Mouse (Mus musculus) intestine, embryonic 15.5 days (tissue): ENCODE results near the gene Arhgap18. TPM values are rescaled to one million over a fixed set of nuclear protein-coding genes. Genes with fewer than 3 reads are reported as not detected.

Experiments used
- ATAC-seq: fragments of 200-750 bp; cut with Nextera tagmentation; 2 replicates; pipeline ENCODE4 v1.8.0; 2017; ENCODE audit warnings: moderate TSS enrichment, moderate library complexity
- H3K27ac ChIP-seq: fragments of 300-500 bp; sonication (generic); 2 replicates; pipeline ENCODE4 v1.5.1; 2015; ENCODE audit warnings: mild to moderate bottlenecking, inconsistent platforms
- H3K27me3 ChIP-seq: fragments of 300-500 bp; sonication (generic); replicated peaks from 2 replicates; pipeline ENCODE4 v1.6.1; 2015; ENCODE audit warnings: inconsistent platforms
- H3K36me3 ChIP-seq: fragments of 300-500 bp; sonication (generic); 2 replicates; pipeline ENCODE4 v1.6.1; 2015; ENCODE audit warnings: inconsistent platforms
- H3K4me1 ChIP-seq: fragments of 300-500 bp; sonication (generic); replicated peaks from 2 replicates; pipeline ENCODE4 v1.6.1; 2015; ENCODE audit warnings: inconsistent platforms
- H3K4me2 ChIP-seq: fragments of 300-500 bp; sonication (generic); replicated peaks from 2 replicates; pipeline ENCODE4 v1.6.1; 2015; ENCODE audit warnings: mild to moderate bottlenecking, inconsistent platforms
- H3K4me3 ChIP-seq: fragments of 300-500 bp; sonication (generic); replicated peaks from 2 replicates; pipeline ENCODE4 v1.5.1; 2015; ENCODE audit warnings: inconsistent platforms
- H3K9ac ChIP-seq: fragments of 300-500 bp; sonication (generic); 2 replicates; pipeline ENCODE4 v1.6.1; 2015; ENCODE audit warnings: inconsistent platforms
- H3K9me3 ChIP-seq: fragments of 300-500 bp; sonication (generic); 2 replicates; pipeline ENCODE4 v1.6.1; 2016; ENCODE audit warnings: inconsistent platforms
- WGBS: fragments of 180-500 bp; shearing (Covaris S2); methylation state at CpG from one replicate; pipeline ENCODE4 v1.1.7; 2015; 5-methylcytosine and 5-hydroxymethylcytosine counted together
- polyA plus RNA-seq: library from polyadenylated mRNA; unstranded; fragments of >200 nt; fragmentation: Nextera tagmentation; extraction: Ambion mirVana; gene quantifications from 2 replicates; pipeline ENCODE4 v1.2.1, GENCODE M21; 2015

Arhgap18 gene
- polyA plus RNA-seq, result 46.7 and 52.2 TPM in 2 replicates

DNA sequence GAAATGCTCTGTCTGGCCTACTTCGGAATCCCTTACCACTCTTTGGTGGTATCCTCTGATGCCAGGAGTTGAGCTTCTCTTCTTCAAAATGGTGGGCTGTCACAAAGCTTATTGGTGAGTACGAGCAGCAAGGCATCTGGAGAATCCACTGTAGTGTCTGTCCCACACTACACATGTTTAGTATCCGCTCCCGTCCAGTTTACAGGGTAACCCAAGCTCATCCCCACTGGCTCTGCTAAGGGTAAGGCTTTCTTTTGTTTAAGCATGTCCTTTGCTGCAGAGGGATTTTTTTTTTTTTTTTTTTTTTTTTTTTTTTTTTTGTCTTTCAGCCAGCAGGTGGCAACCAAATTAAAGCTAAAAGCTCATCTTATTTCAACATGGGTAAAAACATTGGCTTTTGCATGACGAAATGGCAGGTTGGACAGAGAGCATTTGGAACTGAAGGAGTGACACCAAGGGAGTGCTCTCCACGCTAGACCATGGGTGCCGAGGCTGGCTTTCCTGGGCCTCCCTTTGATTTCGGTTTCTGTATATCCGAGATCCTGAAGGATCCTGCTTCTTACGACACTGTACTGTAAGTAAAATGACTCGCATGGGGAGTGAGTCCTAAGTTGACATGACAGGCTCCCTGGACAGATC is at the start of gene Arhgap18:
Gene Arhgap18 (plus strand): TSS at position 493 of the 639 bp plus-strand sequence.
- Histone ChIP-seq H3K27me3 (no peaks in the 10 kb centered on the region), H3K36me3 (no peaks in the 10 kb centered on the region), H3K4me3 (no peak within 1 kb of the TSS), H3K9ac (no peak within 1 kb of the TSS), H3K4me1 (no peaks in the 10 kb centered on the region), H3K9me3 (no peaks in the 10 kb centered on the region), H3K27ac (no peak within 1 kb of the TSS), H3K4me2 (no peak within 1 kb of the TSS)
- WGBS, result 78% methylated on average over 11 of the region's 11 CpGs
- peak; percentile 45; the same call in 1 of the 2 replicates for ATAC-seq

DNA sequence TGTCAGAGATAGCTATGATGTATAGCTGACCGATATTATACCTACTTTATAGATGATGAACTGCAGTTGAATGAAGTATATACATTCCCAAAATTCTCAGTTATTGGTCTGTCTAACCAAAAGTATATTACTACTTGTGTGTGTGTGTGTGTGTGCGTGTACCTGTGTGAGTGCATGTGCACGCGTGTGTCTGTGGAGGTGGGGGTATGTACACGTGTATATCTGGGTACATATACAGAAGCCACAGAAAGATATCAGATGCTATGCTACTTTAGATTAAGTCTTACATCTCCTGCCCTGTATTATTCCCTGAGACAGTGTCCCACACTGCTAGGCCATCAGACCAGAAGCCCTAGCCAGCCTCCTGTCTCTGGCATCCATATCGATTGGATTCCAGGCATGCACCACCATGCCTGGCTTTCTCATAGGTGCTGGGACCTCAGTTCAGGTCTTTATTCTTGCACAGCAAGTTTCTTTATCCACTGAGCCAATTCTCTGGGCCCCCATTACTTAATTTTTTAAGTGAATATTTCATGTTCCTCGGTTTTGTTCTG is 42.7 kb upstream of the Arhgap18 start:
- Histone ChIP-seq H3K9ac (no peak overlapping the region), H3K27ac (no peak overlapping the region), H3K4me3 (no peak overlapping the region), H3K36me3 (no peaks in the 10 kb centered on the region), H3K4me1 (no peaks in the 10 kb centered on the region), H3K27me3 (no peaks in the 10 kb centered on the region), H3K4me2 (no peak overlapping the region), H3K9me3 (no peaks in the 10 kb centered on the region)
- no peak for ATAC-seq
- 90% methylated on average over 7 of the region's 7 CpGs for WGBS

DNA sequence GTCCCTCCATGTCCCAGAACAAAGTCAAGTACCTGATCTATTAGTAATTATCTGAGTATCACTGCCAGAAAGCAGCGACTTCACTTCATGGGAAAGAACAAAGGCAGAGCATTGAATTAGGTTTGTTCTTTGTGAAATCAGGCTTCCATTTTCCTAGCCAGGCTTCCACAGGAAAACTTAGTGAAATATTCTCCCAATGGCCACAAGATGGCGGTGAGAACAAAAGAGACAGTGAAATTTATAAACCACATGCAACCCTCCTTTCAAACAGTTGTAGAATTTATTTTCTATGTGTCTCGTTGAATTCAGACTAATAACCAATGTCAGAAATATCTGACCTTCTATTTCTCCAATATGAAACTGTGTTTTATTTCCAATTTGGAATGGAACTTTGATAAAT is 42.2 kb upstream of the Arhgap18 start:
- no peak overlapping the region for H3K4me3 ChIP-seq
- WGBS, result 4% methylated on average over 3 of the region's 3 CpGs
- H3K27me3 ChIP-seq, result no peaks in the 10 kb centered on the region
- no peaks in the 10 kb centered on the region for H3K36me3 ChIP-seq
- 0 out of 2 replicates have a peak, but pooled peaks have one; percentile 41 for ATAC-seq
- no peak overlapping the region for H3K9ac ChIP-seq
- no peaks in the 10 kb centered on the region for H3K9me3 ChIP-seq
- H3K4me2 ChIP-seq, result no peak overlapping the region
- no peaks in the 10 kb centered on the region for H3K4me1 ChIP-seq
- no peak overlapping the region for H3K27ac ChIP-seq

DNA sequence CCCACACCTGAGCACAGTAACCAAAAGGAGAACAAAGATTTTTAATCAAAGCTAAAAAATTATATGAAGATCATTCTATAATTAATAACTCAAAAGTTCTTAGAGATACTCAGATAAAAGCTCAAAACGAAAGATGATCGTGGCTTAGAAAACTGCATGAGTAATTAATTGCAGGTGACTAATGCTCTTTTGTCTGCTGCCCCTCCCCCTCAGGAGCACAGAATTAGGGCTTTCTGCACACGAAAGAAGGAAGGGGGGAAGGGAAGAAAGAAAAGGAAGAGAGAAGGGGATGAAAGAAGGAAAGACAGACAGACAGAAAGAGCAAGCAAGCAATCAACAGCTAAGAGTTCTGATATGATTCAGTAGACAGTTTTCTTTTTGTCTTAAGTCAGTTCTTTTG is 39.2 kb upstream of the Arhgap18 start:
- H3K27me3 ChIP-seq, result no peaks in the 10 kb centered on the region
- H3K27ac ChIP-seq, result no peak overlapping the region
- no peak overlapping the region for H3K4me3 ChIP-seq
- H3K4me1 ChIP-seq, result no peaks in the 10 kb centered on the region
- H3K4me2 ChIP-seq, result no peak overlapping the region
- no peak overlapping the region for H3K9ac ChIP-seq
- no peaks in the 10 kb centered on the region for H3K36me3 ChIP-seq
- 45% methylated on average over 3 of the region's 3 CpGs for WGBS
- ATAC-seq, result no peak
- no peaks in the 10 kb centered on the region for H3K9me3 ChIP-seq

DNA sequence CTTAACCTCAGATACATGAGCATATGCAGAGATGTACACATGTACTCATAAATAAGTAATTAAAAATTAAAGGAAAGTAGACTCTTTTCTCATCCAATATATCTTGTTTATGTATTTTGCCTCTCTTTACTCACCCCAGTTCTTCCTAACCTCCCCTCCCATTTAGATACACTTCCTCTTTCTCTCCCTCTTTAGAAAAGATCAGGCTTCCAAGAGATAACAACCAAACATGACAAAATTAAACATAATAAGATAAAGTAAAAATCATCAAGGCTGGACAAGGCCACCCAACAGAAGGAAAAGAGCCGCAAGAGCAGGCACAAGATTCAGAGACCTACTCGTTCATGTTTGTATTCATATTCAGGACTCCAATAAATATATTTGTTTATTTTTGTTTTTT is 28.5 kb upstream of the Arhgap18 start:
- WGBS, result 88% methylated on average over 2 of the region's 2 CpGs
- no peaks in the 10 kb centered on the region for H3K4me1 ChIP-seq

DNA sequence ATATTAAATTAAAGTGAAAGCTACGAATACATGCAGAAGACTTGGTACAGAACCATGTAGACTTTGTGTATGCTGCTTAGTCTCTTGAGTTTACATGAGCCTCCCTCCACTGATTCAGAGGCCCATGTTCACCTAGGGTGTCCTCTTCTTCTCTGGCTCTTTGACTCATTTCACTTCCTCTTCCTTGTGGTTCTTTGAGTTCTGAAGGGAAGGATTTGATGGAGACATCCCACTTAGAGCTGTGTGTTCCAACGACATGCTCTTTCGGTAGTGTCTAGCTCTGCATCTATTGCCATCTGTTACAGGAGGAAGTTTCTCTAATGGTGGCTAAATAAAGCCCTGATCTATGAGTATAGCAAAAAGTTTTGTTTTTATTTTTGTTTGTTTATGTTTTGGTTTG is 28.0 kb upstream of the Arhgap18 start:
- 89% methylated on average over 3 of the region's 3 CpGs for WGBS
- H3K36me3 ChIP-seq, result no peaks in the 10 kb centered on the region
- no peak overlapping the region for H3K4me2 ChIP-seq
- ATAC-seq, result no peak
- H3K4me1 ChIP-seq, result no peaks in the 10 kb centered on the region
- no peak overlapping the region for H3K9ac ChIP-seq
- no peaks in the 10 kb centered on the region for H3K27me3 ChIP-seq
- H3K9me3 ChIP-seq, result no peaks in the 10 kb centered on the region
- no peak overlapping the region for H3K27ac ChIP-seq
- no peak overlapping the region for H3K4me3 ChIP-seq

More for the DNA sequence above, 28.5 kb upstream of the Arhgap18 start:
- no peak overlapping the region for H3K4me2 ChIP-seq
- H3K27ac ChIP-seq, result no peak overlapping the region
- H3K9ac ChIP-seq, result no peak overlapping the region
- no peaks in the 10 kb centered on the region for H3K27me3 ChIP-seq
- no peaks in the 10 kb centered on the region for H3K9me3 ChIP-seq
- H3K36me3 ChIP-seq, result no peaks in the 10 kb centered on the region
- ATAC-seq, result no peak
- H3K4me3 ChIP-seq, result no peak overlapping the region

DNA sequence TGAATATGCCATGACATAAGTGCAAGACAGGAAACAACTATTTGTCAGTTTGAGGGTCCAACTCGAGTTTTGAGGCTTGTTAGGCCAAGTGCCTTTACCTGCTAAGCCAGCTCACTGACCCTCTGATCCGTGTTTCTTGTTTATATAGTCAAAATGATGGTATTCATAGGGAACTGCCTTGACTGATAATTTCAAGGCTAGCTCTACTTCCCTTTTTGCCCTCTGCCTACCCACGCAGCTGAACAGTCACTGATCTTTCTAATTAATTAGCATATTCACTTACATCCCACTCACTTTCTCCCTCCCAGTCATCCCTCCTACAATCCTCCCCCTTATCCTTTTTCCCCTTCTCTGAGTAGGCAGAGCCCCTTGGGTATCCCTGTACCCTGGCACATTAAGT is 2.4 kb upstream of the Arhgap18 start:
- Histone ChIP-seq H3K27me3 (no peaks in the 10 kb centered on the region), H3K4me1 (no peaks in the 10 kb centered on the region), H3K27ac (no peak overlapping the region), H3K4me3 (no peak overlapping the region), H3K4me2 (no peak overlapping the region), H3K36me3 (no peaks in the 10 kb centered on the region), H3K9me3 (no peaks in the 10 kb centered on the region), H3K9ac (no peak overlapping the region)
- 71% methylated on average over 3 of the region's 3 CpGs for WGBS
- no peak for ATAC-seq

DNA sequence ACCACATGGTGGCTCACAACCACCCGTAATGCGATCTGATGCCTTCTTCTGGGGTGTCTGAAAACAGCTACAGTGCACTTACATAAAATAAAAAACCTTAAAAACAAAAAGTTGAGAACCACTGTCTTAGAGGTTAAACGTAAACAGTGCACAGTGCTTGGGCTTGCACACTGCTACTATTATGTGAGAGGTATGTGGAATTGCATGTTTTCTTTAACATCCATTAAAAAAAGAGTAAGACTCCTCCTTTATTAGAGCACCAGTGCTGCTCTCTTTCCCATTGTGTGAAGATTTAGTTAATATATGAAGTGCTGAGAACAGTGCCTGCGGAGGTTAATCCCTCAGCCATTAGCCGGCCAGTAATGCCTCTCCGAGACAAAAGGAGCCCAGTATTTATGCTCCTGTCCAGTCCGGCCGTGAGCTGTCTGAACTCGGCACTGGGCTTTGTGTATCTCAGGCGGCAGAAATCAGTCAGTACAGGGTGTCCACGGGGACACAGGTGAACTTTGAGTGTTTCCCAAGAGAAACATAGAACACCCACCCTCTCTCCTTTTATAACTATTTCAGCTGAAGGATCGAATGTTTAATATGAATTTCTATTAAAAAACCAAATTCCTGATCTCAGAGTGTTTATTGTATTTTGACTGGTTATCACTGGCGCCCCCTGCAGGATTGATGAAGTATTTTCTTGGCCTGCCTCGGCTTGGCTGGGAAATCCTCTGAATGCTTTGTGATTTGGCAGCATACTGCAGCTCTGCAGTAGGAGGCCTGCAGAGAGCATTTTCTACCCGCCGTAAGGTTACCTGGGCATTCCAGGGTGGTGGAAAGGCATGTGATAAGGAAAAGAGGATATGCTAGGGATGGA is 925 bp upstream of the Arhgap18 start:
- ATAC-seq, result 0 out of 2 replicates have a peak, but pooled peaks have one; percentile 53
- Histone ChIP-seq H3K27me3 (no peaks in the 10 kb centered on the region), H3K9ac (no peak overlapping the region), H3K4me2 (no peak overlapping the region), H3K36me3 (no peaks in the 10 kb centered on the region), H3K4me1 (no peaks in the 10 kb centered on the region), H3K27ac (no peak overlapping the region), H3K4me3 (no peak overlapping the region), H3K9me3 (no peaks in the 10 kb centered on the region)
- 66% methylated on average over 16 of the region's 16 CpGs for WGBS

DNA sequence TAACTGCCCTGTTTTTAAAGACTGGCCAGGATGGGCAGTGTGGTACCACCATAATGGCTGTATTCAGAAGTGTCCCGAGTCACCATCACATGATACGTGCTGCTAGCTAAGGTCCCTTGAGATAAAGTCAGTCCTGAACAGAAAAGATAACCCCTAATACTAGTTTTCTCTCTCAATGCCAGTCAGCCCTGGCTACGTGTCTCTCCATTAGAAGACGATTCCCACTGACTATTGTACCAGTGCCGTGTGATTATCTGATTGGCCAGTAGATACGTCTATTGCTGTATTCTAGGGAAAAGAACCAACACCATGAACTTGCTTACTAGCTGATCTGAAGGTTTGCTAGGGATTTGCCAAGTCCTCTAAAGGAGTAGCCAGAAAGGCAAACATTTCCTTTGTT is 785 bp downstream of the Arhgap18 start:
- Histone ChIP-seq H3K4me3 (no peak overlapping the region), H3K9ac (no peak overlapping the region), H3K36me3 (no peaks in the 10 kb centered on the region), H3K27me3 (no peaks in the 10 kb centered on the region), H3K9me3 (no peaks in the 10 kb centered on the region), H3K27ac (no peak overlapping the region), H3K4me1 (no peaks in the 10 kb centered on the region), H3K4me2 (no peak overlapping the region)
- ATAC-seq, result no peak
- 87% methylated on average over 6 of the region's 6 CpGs for WGBS

DNA sequence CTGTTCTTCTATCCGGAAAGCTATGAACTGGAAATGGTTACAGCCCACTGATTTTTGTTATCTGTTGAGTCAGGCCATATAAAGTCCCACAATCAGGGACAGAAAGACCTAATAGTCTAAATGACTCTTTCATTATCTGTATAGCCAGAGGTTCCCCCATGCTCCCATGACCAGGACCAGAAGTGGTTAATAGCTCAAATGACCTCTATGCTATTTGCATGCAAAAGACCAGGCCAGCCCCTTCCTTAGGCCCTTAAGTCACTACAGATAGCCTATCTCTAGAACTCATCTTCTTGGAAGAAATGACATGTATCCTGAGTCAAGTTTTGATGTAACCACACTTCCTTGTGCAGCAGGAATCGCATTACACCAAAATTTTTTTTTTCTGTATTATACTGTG is 4.0 kb downstream of the Arhgap18 start:
- H3K9me3 ChIP-seq, result no peaks in the 10 kb centered on the region
- H3K9ac ChIP-seq, result no peak overlapping the region
- no peak overlapping the region for H3K4me2 ChIP-seq
- no peaks in the 10 kb centered on the region for H3K27me3 ChIP-seq
- 95% methylated on average over 2 of the region's 2 CpGs for WGBS
- no peak for ATAC-seq
- no peaks in the 10 kb centered on the region for H3K4me1 ChIP-seq
- no peak overlapping the region for H3K4me3 ChIP-seq
- no peak overlapping the region for H3K27ac ChIP-seq
- H3K36me3 ChIP-seq, result no peaks in the 10 kb centered on the region

DNA sequence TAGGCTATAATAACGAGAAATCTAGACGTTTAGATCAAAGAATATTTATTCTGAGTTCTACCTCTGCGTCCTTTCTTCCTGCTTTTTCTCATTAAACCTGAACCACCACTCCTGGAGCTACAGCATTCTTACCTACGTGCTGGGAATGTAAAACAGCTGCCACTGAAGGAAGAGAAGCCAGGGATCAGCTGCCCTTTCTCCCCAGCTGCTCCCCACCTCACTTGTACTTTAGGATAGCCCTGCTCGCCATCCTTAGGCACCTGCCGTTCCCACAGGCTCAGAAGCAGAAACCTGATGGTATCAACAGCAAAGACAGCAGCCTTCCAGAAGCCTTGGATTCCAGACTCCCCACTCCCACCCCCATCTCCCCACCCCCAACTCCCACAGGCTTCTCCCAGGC is 6.2 kb downstream of the Arhgap18 start:
- ATAC-seq, result no peak
- Histone ChIP-seq H3K9me3 (no peaks in the 10 kb centered on the region), H3K4me1 (no peaks in the 10 kb centered on the region), H3K9ac (no peak overlapping the region), H3K27me3 (no peaks in the 10 kb centered on the region), H3K4me3 (no peak overlapping the region), H3K36me3 (no peaks in the 10 kb centered on the region), H3K4me2 (no peak overlapping the region), H3K27ac (no peak overlapping the region)
- WGBS, result 49% methylated on average over 6 of the region's 6 CpGs

DNA sequence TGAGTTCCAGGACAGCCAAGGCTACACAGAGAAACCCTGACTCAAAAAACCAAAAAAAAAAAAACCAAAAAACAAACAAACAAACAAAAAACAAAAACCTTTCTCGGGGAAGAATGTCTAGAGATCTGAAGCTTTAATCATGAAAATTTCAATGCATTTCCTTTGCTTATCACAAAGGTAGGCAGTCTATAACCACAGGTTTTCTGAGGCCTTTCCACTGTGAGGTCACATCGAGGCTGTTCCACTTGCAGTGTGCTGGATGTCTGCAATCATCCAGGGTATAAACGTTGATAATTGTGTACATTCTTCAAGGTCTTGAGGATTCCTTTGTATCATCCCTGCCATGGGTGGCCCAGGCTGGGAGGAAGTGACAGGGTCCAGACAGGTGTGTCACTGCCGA is 7.9 kb downstream of the Arhgap18 start:
- no peak overlapping the region for H3K9ac ChIP-seq
- WGBS, result 59% methylated on average over 4 of the region's 4 CpGs
- H3K4me2 ChIP-seq, result no peak overlapping the region
- no peaks in the 10 kb centered on the region for H3K36me3 ChIP-seq
- no peaks in the 10 kb centered on the region for H3K4me1 ChIP-seq
- no peaks in the 10 kb centered on the region for H3K27me3 ChIP-seq
- no peaks in the 10 kb centered on the region for H3K9me3 ChIP-seq
- no peak overlapping the region for H3K27ac ChIP-seq
- no peak overlapping the region for H3K4me3 ChIP-seq
- no peak for ATAC-seq
